ENCODE assay signal across 10 mouse cellular contexts in genomic region chr14:78216229-78216963, GRCm38 (mm10).
A peak's percentile ranks its signal among the peaks of the same experiment; 100 is the strongest.
DNase-seq lines count a peak whose midpoint lies in the region; ATAC-seq lines count a peak whose summit lies in the region.
"Had no signal": no experiment of that assay in that cellular context is flagged by ENCODE, and none has a peak within 500 bp of the region (broad histone marks: within the 10 kb centered on the region; RNA-seq: fewer than 3 reads in every experiment).

No protein-coding gene starts in this region.

- WGBS in hindbrain, embryonic 13.5 days: 26% methylated on average over 15 of the region's 15 CpGs

- H3K9ac ChIP-seq in hindbrain, embryonic 13.5 days: peak overlapping the region; percentile 59
- H3K9ac ChIP-seq: liver, embryonic 15.5 days had no signal

- H3K4me3 ChIP-seq in hindbrain, embryonic 13.5 days: no peak overlapping the region
- H3K4me3 ChIP-seq: liver, embryonic 15.5 days had no signal

- H3K4me2 ChIP-seq in hindbrain, embryonic 13.5 days: 0 out of 2 replicates have a peak overlapping the region, but pooled peaks have one; percentile 1
- H3K4me2 ChIP-seq: liver, embryonic 15.5 days had no signal

- peak; percentile 16 for DNase-seq in adrenal gland, postnatal 10 days
- DNase-seq in adrenal gland, adult 18-20 months (ENCODE audit: low spot score in 2 of 2): no peak
- peak; percentile 20 for DNase-seq in adrenal gland, postnatal 25 days
- peak; percentile 12 for DNase-seq in lung, postnatal 10 days
- DNase-seq in testis, postnatal 14 days (ENCODE audit: low spot score): no peak
- no peak for DNase-seq in gastrocnemius, postnatal 4 days (ENCODE audit: low spot score in 2 of 2)
- DNase-seq: gastrocnemius, postnatal 14 days had no signal

- no peaks in the 10 kb centered on the region for H3K36me3 ChIP-seq in hindbrain, embryonic 13.5 days
- H3K36me3 ChIP-seq: liver, embryonic 15.5 days had no signal

- H3K9me3 ChIP-seq in hindbrain, embryonic 13.5 days: no peaks in the 10 kb centered on the region
- H3K9me3 ChIP-seq: liver, embryonic 15.5 days had no signal

- no peaks in the 10 kb centered on the region for H3K27me3 ChIP-seq in hindbrain, embryonic 13.5 days
- H3K27me3 ChIP-seq: liver, embryonic 15.5 days had no signal

- H3K4me1 ChIP-seq in hindbrain, embryonic 13.5 days (replicated peaks): peaks cover 16% of the 10 kb centered on the region
- H3K4me1 ChIP-seq: liver, embryonic 15.5 days had no signal

- peak; percentile 73 for ATAC-seq in hindbrain, embryonic 13.5 days (ENCODE audit: low FRiP score)
- ATAC-seq in megakaryocyte, adult 5-6 weeks (ENCODE audit: poor library complexity, severe bottlenecking): no peak

- H3K27ac ChIP-seq in hindbrain, embryonic 13.5 days: peak overlapping the region; percentile 63
- H3K27ac ChIP-seq: liver, embryonic 15.5 days had no signal

Comparison
In these comparisons a context has a peak if more than half of its experiments do, and no peak if none do; other contexts are left out.
1. DNase-seq: peak in adrenal gland, postnatal 10 days (single experiment), adrenal gland, postnatal 25 days (single experiment) and lung, postnatal 10 days (single experiment); none in adrenal gland, adult 18-20 months (0 of 2), testis, postnatal 14 days (single experiment) and gastrocnemius, postnatal 4 days (0 of 2).